Mouse (Mus musculus) heart, adult 9 months (tissue): Measurements from ENCODE around the gene Cables2.

Experiments used
- DNase-seq, 2 experiments: peaks; one replicate each; pipeline ENCODE4 v3.0.0; 2022; ENCODE audit warnings: low spot score in 2 of 2

Gene Cables2

GRCm38 (mm10) chr2:180225762-180226378 lies 47.4 kb downstream of the Cables2 start, which contains the start of gene Lama5:
TSS of gene Lama5 (minus strand) at chr2:180225859.
- peak; percentile 70 to 73 for DNase-seq

GRCm38 (mm10) chr2:180225044-180225761 lies 48.1 kb downstream of the Cables2 start:
- DNase-seq: peak; percentile 41 to 48

- DNase-seq: no peak
Observed at GRCm38 (mm10) chr2:180224647-180225043, 48.7 kb downstream of the Cables2 start.

GRCm38 (mm10) chr2:180222250-180222649 lies 51.0 kb downstream of the Cables2 start:
- DNase-seq: no peak

GRCm38 (mm10) chr2:180221051-180221450 lies 52.2 kb downstream of the Cables2 start:
- no peak for DNase-seq

- no peak for DNase-seq
Observed at GRCm38 (mm10) chr2:180220165-180220564, 53.1 kb downstream of the Cables2 start.

GRCm38 (mm10) chr2:180219145-180219943 lies 54.0 kb downstream of the Cables2 start:
- DNase-seq: no peak

GRCm38 (mm10) chr2:180218677-180219076 lies 54.6 kb downstream of the Cables2 start:
- peak; percentile 58 to 64 for DNase-seq

- DNase-seq: no peak
Observed at GRCm38 (mm10) chr2:180218241-180218640, 55.1 kb downstream of the Cables2 start.

GRCm38 (mm10) chr2:180217587-180217986 lies 55.7 kb downstream of the Cables2 start:
- DNase-seq: peak; percentile 79 to 89

GRCm38 (mm10) chr2:180216921-180217320 lies 56.4 kb downstream of the Cables2 start:
- no peak for DNase-seq

- peak; percentile 60 to 72 for DNase-seq
Observed at GRCm38 (mm10) chr2:180215951-180216350, 57.3 kb downstream of the Cables2 start.

GRCm38 (mm10) chr2:180215011-180215461 lies 58.3 kb downstream of the Cables2 start:
- peak in 1 of 2 experiments; percentile 37 for DNase-seq

GRCm38 (mm10) chr2:180214352-180214978 lies 58.8 kb downstream of the Cables2 start:
- DNase-seq: no peak

GRCm38 (mm10) chr2:180212255-180212654 lies 61.0 kb downstream of the Cables2 start:
- no peak for DNase-seq

GRCm38 (mm10) chr2:180208976-180209375 lies 64.3 kb downstream of the Cables2 start:
- no peak for DNase-seq
